Mouse (Mus musculus): ENCODE measurements at regions not wholly inside any gene's neighbourhood (a gene's known extent, or its start where the extent isn't known, plus 50 kb on each side); places are given as distances from the start of the nearest gene placed in this dataset.

- DNase-seq (ENCODE audit: low spot score, missing footprints) (no peak), ATAC-seq (ENCODE audit: low FRiP score) (no peak)
- Histone ChIP-seq H3K27ac (ENCODE audit: low read depth, low read length) (no peak overlapping the region), H3K4me3 (ENCODE audit: low read depth, low read length) (no peak overlapping the region), H3K27me3 (ENCODE audit: control insufficient read depth, insufficient read depth, low read length) (no peaks in the 10 kb centered on the region), H3K36me3 (ENCODE audit: control insufficient read depth, insufficient read depth, low read length) (no peaks in the 10 kb centered on the region), H3K4me2 (no peak overlapping the region), H3K9ac (ENCODE audit: low read length) (no peak overlapping the region), H3K4me1 (ENCODE audit: control insufficient read depth, insufficient read depth, low read length) (no peaks in the 10 kb centered on the region), H3K9me3 (ENCODE audit: control insufficient read depth, low read length) (no peaks in the 10 kb centered on the region)
- 98% methylated on average over 1 of the region's 1 CpGs for WGBS
Measured at GRCm38 (mm10) chr3:17452984-17453383, 495.2 kb upstream of the Cypt12 start.

GRCm38 (mm10) chr3:17460545-17460944, 487.7 kb upstream of the Cypt12 start:
- H3K9ac ChIP-seq (ENCODE audit: low read length), result no peak overlapping the region
- WGBS, result 92% methylated on average over 5 of the region's 5 CpGs
- no peak overlapping the region for H3K27ac ChIP-seq (ENCODE audit: low read depth, low read length)

DNA sequence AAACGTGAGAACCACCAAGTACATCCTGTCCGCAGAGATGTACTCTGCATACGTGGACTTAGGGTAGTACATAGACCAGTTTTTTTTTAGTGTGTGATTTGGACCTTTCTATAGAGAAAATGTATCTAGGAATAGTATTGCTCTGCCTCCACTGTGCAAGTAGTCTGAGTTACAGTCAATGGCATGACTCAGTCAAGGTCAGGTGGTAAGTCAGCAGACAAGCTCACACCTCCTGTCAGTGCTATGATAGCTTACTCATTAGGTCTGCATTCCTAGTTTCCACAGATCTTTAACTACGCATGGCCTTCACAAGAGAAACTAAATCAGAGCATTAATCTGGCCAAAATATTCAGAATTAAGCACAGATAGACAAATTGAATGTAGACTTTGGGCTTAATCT, 486.8 kb upstream of the Cypt12 start:
- no peak overlapping the region for H3K4me2 ChIP-seq
- ATAC-seq (ENCODE audit: low FRiP score), result no peak
- DNase-seq (ENCODE audit: low spot score, missing footprints), result no peak
- H3K4me1 ChIP-seq (ENCODE audit: control insufficient read depth, insufficient read depth, low read length), result no peaks in the 10 kb centered on the region
- H3K9ac ChIP-seq (ENCODE audit: low read length), result no peak overlapping the region
- WGBS, result 93% methylated on average over 4 of the region's 4 CpGs
- H3K4me3 ChIP-seq (ENCODE audit: low read depth, low read length), result no peak overlapping the region
- no peaks in the 10 kb centered on the region for H3K36me3 ChIP-seq (ENCODE audit: control insufficient read depth, insufficient read depth, low read length)
- no peaks in the 10 kb centered on the region for H3K9me3 ChIP-seq (ENCODE audit: control insufficient read depth, low read length)
- no peaks in the 10 kb centered on the region for H3K27me3 ChIP-seq (ENCODE audit: control insufficient read depth, insufficient read depth, low read length)
- H3K27ac ChIP-seq (ENCODE audit: low read depth, low read length), result no peak overlapping the region

More at GRCm38 (mm10) chr3:17460545-17460944, 487.7 kb upstream of the Cypt12 start:
- no peak overlapping the region for H3K4me3 ChIP-seq (ENCODE audit: low read depth, low read length)
- H3K27me3 ChIP-seq (ENCODE audit: control insufficient read depth, insufficient read depth, low read length), result no peaks in the 10 kb centered on the region
- ATAC-seq (ENCODE audit: low FRiP score) (no peak), DNase-seq (ENCODE audit: low spot score, missing footprints) (no peak)
- no peaks in the 10 kb centered on the region for H3K36me3 ChIP-seq (ENCODE audit: control insufficient read depth, insufficient read depth, low read length)
- H3K9me3 ChIP-seq (ENCODE audit: control insufficient read depth, low read length), result no peaks in the 10 kb centered on the region
- H3K4me1 ChIP-seq (ENCODE audit: control insufficient read depth, insufficient read depth, low read length), result no peaks in the 10 kb centered on the region
- no peak overlapping the region for H3K4me2 ChIP-seq

DNA sequence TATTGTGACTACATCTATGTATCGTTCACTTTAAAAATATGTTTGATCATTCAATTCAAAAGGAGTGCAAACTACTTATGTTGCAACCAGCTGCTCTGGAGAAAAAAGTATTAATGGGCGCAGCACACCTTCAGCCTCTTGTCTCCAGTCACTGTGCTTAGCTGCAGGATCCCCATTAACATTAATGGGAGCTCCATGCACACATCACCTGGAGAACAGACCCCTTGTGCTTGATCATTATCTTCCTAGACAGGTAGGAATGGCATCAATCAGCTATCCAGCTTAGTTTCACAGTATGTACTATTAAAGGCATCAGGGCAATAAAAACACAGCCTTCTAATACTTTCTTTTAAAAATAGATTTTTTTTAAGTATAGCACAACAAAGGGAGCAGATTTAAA, 474.4 kb upstream of the Cypt12 start:
- WGBS, result 88% methylated on average over 2 of the region's 2 CpGs
- ATAC-seq (ENCODE audit: low FRiP score), result no peak

DNA sequence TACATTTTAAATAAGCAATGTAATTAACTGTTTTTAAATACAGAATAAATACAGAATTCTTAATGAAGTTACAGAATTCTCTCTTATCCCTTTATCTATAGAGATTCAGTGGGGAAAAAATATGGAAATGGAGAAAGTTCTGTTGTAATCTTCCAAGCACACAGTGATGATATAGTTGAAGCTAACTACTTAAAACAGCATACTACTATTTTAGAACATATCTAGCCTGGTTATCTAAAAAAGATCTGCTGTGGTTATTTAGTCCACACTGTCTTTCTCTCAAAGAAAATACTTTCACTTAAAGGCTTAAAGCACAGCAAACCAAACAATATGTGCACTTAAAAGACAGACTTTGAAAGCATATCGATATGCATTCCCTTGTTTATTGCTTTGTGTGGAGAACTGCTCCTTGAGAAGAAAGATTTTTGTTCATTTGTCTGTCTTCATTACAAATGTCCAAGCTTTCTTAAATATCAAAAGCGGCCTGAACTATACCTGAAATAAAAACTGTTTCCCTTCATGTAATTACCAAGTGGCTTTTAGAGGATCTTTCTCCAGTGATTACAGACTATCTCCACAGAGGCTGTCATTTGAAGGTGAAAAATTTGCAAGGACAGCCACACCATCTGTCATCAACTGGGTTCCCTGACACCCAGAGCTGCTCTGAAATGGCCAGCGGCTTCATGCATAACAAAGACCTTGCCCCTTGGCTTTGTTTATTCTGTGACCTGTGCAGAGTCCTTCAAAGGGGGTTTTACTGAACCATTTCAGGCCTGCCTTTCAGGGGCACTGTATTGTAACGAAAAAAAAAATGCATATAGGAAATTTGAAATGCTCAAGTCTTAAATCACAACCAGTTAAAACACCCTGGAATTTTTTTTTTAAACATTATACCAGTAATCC, 458.7 kb upstream of the Cypt12 start:
- H3K9ac ChIP-seq (ENCODE audit: low read length), result no peak overlapping the region; the same call in 1 of the 2 replicates

More for the DNA sequence above, 474.4 kb upstream of the Cypt12 start:
- no peaks in the 10 kb centered on the region for H3K27me3 ChIP-seq (ENCODE audit: control insufficient read depth, insufficient read depth, low read length)
- H3K9me3 ChIP-seq (ENCODE audit: control insufficient read depth, low read length), result no peaks in the 10 kb centered on the region
- no peak overlapping the region for H3K4me2 ChIP-seq
- no peaks in the 10 kb centered on the region for H3K4me1 ChIP-seq (ENCODE audit: control insufficient read depth, insufficient read depth, low read length)
- H3K9ac ChIP-seq (ENCODE audit: low read length), result no peak overlapping the region
- no peaks in the 10 kb centered on the region for H3K36me3 ChIP-seq (ENCODE audit: control insufficient read depth, insufficient read depth, low read length)
- H3K4me3 ChIP-seq (ENCODE audit: low read depth, low read length), result no peak overlapping the region
- no peak overlapping the region for H3K27ac ChIP-seq (ENCODE audit: low read depth, low read length)
- DNase-seq (ENCODE audit: low spot score, missing footprints), result no peak

DNA sequence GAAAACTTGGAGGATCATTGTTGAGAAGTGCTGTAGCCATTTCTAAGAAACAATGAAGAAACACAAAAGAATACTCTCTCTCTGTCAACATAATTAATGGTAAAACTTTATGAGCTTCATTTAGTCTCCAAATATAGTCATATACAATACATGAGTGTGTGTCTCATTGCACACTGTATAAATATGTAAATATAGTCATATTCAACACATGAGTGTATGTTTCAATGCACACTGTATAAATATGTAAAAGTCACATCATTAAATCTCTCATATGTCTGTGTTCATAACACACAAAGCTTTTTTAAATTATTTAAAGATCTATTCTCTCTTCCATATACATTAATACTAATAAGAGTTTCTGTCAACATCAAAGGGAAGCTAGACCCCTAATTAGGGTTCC, 457.6 kb upstream of the Cypt12 start:
- H3K27ac ChIP-seq (ENCODE audit: low read depth, low read length), result peak overlapping the region; percentile 54
- no peaks in the 10 kb centered on the region for H3K36me3 ChIP-seq (ENCODE audit: control insufficient read depth, insufficient read depth, low read length)
- H3K4me2 ChIP-seq, result no peak overlapping the region
- no peak overlapping the region for H3K4me3 ChIP-seq (ENCODE audit: low read depth, low read length)
- H3K27me3 ChIP-seq (ENCODE audit: control insufficient read depth, insufficient read depth, low read length), result no peaks in the 10 kb centered on the region
- no peak overlapping the region for H3K9ac ChIP-seq (ENCODE audit: low read length)
- DNase-seq (ENCODE audit: low spot score, missing footprints) (no peak), ATAC-seq (ENCODE audit: low FRiP score) (no peak)
- no peaks in the 10 kb centered on the region for H3K9me3 ChIP-seq (ENCODE audit: control insufficient read depth, low read length)
- peaks cover 4% of the 10 kb centered on the region; the same call in 1 of the 2 replicates for H3K4me1 ChIP-seq (ENCODE audit: control insufficient read depth, insufficient read depth, low read length)

More for the DNA sequence above, 458.7 kb upstream of the Cypt12 start:
- Histone ChIP-seq H3K9me3 (ENCODE audit: control insufficient read depth, low read length) (no peaks in the 10 kb centered on the region), H3K27me3 (ENCODE audit: control insufficient read depth, insufficient read depth, low read length) (no peaks in the 10 kb centered on the region), H3K4me3 (ENCODE audit: low read depth, low read length) (no peak overlapping the region), H3K27ac (ENCODE audit: low read depth, low read length) (peak overlapping the region; percentile 81), H3K4me1 (ENCODE audit: control insufficient read depth, insufficient read depth, low read length) (peaks cover 4% of the 10 kb centered on the region; the same call in 1 of the 2 replicates), H3K4me2 (no peak overlapping the region; the same call in 1 of the 2 replicates), H3K36me3 (ENCODE audit: control insufficient read depth, insufficient read depth, low read length) (no peaks in the 10 kb centered on the region)
- 7% methylated on average over 4 of the region's 4 CpGs for WGBS
- ATAC-seq (ENCODE audit: low FRiP score) (peak; percentile 99), DNase-seq (ENCODE audit: low spot score, missing footprints) (peak; percentile 94)

DNA sequence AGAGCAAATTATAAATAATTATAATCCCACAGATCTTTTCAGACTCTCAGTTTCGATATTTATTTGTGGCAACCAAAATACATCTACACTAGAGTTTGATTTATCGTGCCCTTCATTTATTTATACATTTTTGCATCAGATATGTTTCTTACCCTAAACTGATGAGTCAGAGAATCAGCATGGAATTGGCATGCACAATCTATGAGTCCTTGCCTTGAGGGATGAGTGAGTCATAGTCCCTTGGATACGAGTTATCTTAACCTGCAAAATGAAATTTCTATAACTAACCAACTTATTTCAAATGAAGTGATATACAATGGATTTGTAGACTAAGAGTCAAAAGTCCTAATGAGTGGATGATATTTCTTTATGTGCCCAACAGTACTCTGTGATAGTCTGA, 449.9 kb upstream of the Cypt12 start:
- no peaks in the 10 kb centered on the region for H3K9me3 ChIP-seq (ENCODE audit: control insufficient read depth, low read length)
- H3K36me3 ChIP-seq (ENCODE audit: control insufficient read depth, insufficient read depth, low read length), result no peaks in the 10 kb centered on the region
- ATAC-seq (ENCODE audit: low FRiP score), result no peak
- no peaks in the 10 kb centered on the region for H3K27me3 ChIP-seq (ENCODE audit: control insufficient read depth, insufficient read depth, low read length)
- H3K4me1 ChIP-seq (ENCODE audit: control insufficient read depth, insufficient read depth, low read length), result no peaks in the 10 kb centered on the region
- no peak overlapping the region for H3K9ac ChIP-seq (ENCODE audit: low read length)
- no peak overlapping the region for H3K4me2 ChIP-seq
- H3K4me3 ChIP-seq (ENCODE audit: low read depth, low read length), result no peak overlapping the region
- WGBS, result 91% methylated on average over 3 of the region's 3 CpGs
- DNase-seq (ENCODE audit: low spot score, missing footprints), result no peak
- H3K27ac ChIP-seq (ENCODE audit: low read depth, low read length), result no peak overlapping the region

DNA sequence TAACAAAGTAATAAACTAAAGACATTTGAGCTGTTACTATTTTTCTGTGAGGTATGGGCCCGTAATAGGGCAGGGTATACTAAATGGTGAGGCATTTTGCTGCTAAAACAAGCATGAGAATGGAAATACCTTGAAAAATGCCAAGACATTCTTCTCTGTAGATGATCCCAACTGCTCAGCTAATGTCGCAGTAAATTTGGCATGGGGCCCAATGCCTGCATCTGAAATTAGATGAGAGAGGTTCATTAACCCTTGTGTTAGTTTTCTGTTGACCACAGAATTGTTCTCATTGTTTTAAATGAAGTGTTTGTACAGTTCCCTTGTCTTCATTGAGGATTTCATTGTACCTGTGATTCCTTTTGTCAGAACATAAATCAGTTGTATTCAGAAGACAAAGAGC, 446.7 kb upstream of the Cypt12 start:
- Histone ChIP-seq H3K27me3 (ENCODE audit: control insufficient read depth, insufficient read depth, low read length) (no peaks in the 10 kb centered on the region), H3K9me3 (ENCODE audit: control insufficient read depth, low read length) (no peaks in the 10 kb centered on the region), H3K4me2 (no peak overlapping the region), H3K9ac (ENCODE audit: low read length) (no peak overlapping the region), H3K36me3 (ENCODE audit: control insufficient read depth, insufficient read depth, low read length) (no peaks in the 10 kb centered on the region), H3K27ac (ENCODE audit: low read depth, low read length) (no peak overlapping the region), H3K4me1 (ENCODE audit: control insufficient read depth, insufficient read depth, low read length) (no peaks in the 10 kb centered on the region), H3K4me3 (ENCODE audit: low read depth, low read length) (no peak overlapping the region)
- DNase-seq (ENCODE audit: low spot score, missing footprints), result no peak
- WGBS, result 82% methylated on average over 2 of the region's 2 CpGs
- no peak for ATAC-seq (ENCODE audit: low FRiP score)

- H3K27ac ChIP-seq (ENCODE audit: low read depth, low read length), result no peak overlapping the region
- H3K36me3 ChIP-seq (ENCODE audit: control insufficient read depth, insufficient read depth, low read length), result no peaks in the 10 kb centered on the region
- no peak overlapping the region for H3K9ac ChIP-seq (ENCODE audit: low read length)
- no peak for DNase-seq (ENCODE audit: low spot score, missing footprints)
- H3K4me1 ChIP-seq (ENCODE audit: control insufficient read depth, insufficient read depth, low read length), result no peaks in the 10 kb centered on the region
- no peak overlapping the region for H3K4me2 ChIP-seq
- H3K9me3 ChIP-seq (ENCODE audit: control insufficient read depth, low read length), result no peaks in the 10 kb centered on the region
- no peaks in the 10 kb centered on the region for H3K27me3 ChIP-seq (ENCODE audit: control insufficient read depth, insufficient read depth, low read length)
- no peak for ATAC-seq (ENCODE audit: low FRiP score)
- no peak overlapping the region for H3K4me3 ChIP-seq (ENCODE audit: low read depth, low read length)
Measured at GRCm38 (mm10) chr3:17541346-17541745, 406.9 kb upstream of the Cypt12 start.
